Mouse (Mus musculus) heart, embryonic 15.5 days (tissue): ENCODE measurements around the gene Dus4l. TPM values are rescaled to one million over a fixed set of nuclear protein-coding genes. Genes with fewer than 3 reads are reported as not detected.

Experiments used
- ATAC-seq: fragments of 200-750 bp; cut with Nextera tagmentation; replicated peaks from 2 replicates; pipeline ENCODE4 v1.8.0; 2017; ENCODE audit warnings: low read depth, moderate TSS enrichment; ENCODE audit not compliant: insufficient number of reproducible peaks, insufficient read depth, low FRiP score
- H3K27ac ChIP-seq: fragments of 300-500 bp; sonication (generic); 2 replicates; pipeline ENCODE4 v1.5.1; 2015; ENCODE audit warnings: mild to moderate bottlenecking, inconsistent platforms
- H3K27me3 ChIP-seq: fragments of 300-500 bp; sonication (generic); 2 replicates; pipeline ENCODE4 v1.6.1; 2015; ENCODE audit warnings: inconsistent platforms
- H3K36me3 ChIP-seq: fragments of 300-500 bp; sonication (generic); 2 replicates; pipeline ENCODE4 v1.6.1; 2015; ENCODE audit warnings: mild to moderate bottlenecking, inconsistent platforms
- H3K4me1 ChIP-seq: fragments of 300-500 bp; sonication (generic); replicated peaks from 2 replicates; pipeline ENCODE4 v1.6.1; 2015; ENCODE audit warnings: inconsistent platforms
- H3K4me2 ChIP-seq: fragments of 300-500 bp; sonication (generic); 2 replicates; pipeline ENCODE4 v1.6.1; 2015; ENCODE audit warnings: inconsistent platforms, mild to moderate bottlenecking, moderate library complexity
- H3K4me3 ChIP-seq: fragments of 300-500 bp; sonication (generic); 2 replicates; pipeline ENCODE4 v1.5.1; 2015; ENCODE audit warnings: mild to moderate bottlenecking, inconsistent platforms
- H3K9ac ChIP-seq: fragments of 300-500 bp; sonication (generic); 2 replicates; pipeline ENCODE4 v1.6.1; 2015; ENCODE audit warnings: mild to moderate bottlenecking, inconsistent platforms
- H3K9me3 ChIP-seq: fragments of 300-500 bp; sonication (generic); replicated peaks from 2 replicates; pipeline ENCODE4 v1.6.1; 2016; ENCODE audit warnings: inconsistent platforms
- WGBS: fragments of 180-500 bp; shearing (Covaris S2); methylation state at CpG from one replicate; pipeline ENCODE4 v1.1.7; 2015; ENCODE audit warnings: mixed read lengths; 5-methylcytosine and 5-hydroxymethylcytosine counted together
- polyA plus RNA-seq: library from polyadenylated mRNA; unstranded; fragments of >200 nt; fragmentation: Nextera tagmentation; extraction: Ambion mirVana; gene quantifications from 2 replicates; pipeline ENCODE4 v1.2.1, GENCODE M21; 2015

The Dus4l gene
- polyA plus RNA-seq, 1 experiment from 2014 or later: 7.0 TPM

DNA sequence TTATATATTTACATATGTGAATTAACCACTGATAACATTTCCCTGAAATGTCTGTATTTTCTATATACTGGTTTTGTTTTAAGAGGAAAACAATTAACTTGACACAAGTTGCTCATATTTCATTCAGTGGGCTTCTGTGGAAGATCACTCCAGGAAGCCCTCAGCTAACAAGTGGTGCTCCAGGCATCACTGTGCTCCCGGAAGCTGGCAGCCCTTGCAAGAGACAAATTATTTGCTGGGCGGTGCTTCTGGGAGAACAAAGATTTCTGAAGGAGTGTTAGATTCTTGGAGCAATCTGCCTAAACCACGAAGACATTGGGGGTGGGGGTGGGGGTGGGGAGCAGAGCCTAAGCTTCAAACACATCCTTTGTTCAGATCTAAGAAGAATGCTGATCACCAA, 62.6 kb downstream of the Dus4l start:
- peaks cover 4% of the 10 kb centered on the region; the same call in 1 of the 2 replicates for H3K36me3 ChIP-seq
- no peaks in the 10 kb centered on the region for H3K27me3 ChIP-seq
- H3K4me1 ChIP-seq: 0 out of 2 replicates have a peak, but pooled peaks cover 6% of the 10 kb centered on the region
- H3K4me2 ChIP-seq: no peak overlapping the region
- H3K9me3 ChIP-seq: no peaks in the 10 kb centered on the region; the same call in 1 of the 2 replicates
- H3K9ac ChIP-seq: no peak overlapping the region
- ATAC-seq: no peak
- WGBS: 40% methylated on average over 3 of the region's 3 CpGs
- no peak overlapping the region for H3K27ac ChIP-seq
- H3K4me3 ChIP-seq: no peak overlapping the region

Other genes with a start within 250 kb of the Dus4l start
- 7.0 and 10.0 TPM in 2 replicates for gene Cbll1, start 155.2 kb downstream of the Dus4l start, polyA plus RNA-seq
- gene Slc26a4, start 94.9 kb downstream of the Dus4l start, polyA plus RNA-seq: 0.25 and 0.46 TPM in 2 replicates
- gene Bcap29, start 20.2 kb downstream of the Dus4l start, polyA plus RNA-seq: 38.6 and 42.4 TPM in 2 replicates
- 24.1 and 26.6 TPM in 2 replicates for gene Cog5, start within 50 bp of the Dus4l start, polyA plus RNA-seq
- gene Gpr22, start 59.1 kb upstream of the Dus4l start, polyA plus RNA-seq: 5.8 and 8.2 TPM in 2 replicates